8 mouse cellular contexts compared by ENCODE assay signal in the genomic region with DNA sequence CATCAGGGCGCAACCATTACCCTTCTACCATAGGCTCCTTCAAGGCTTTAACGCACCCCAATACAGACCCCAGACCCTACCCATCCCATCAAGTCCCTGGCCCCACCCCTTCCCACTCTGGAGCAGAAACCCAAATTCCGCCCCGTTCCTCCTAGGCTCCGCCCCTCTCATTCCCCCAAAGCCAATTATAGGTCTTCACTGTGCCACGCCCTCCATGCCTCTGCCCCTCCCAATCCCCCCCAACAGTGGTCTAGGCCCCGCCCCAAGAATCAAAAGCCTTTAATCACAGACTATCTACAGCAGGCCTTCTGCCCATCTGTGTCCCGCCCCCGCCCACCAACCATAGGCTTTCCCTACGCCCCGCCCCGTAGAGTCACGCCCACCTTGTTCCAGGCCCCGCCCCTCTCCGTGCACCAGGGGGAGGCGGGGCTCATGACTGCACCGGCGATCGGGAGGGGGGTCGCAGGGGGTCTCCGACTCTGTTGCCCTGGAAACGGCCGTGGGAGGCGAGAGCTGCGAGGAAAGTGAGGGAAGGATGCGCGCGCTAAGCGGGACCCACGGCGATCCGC. TPM values are rescaled to one million over a fixed set of nuclear protein-coding genes. Genes with fewer than 3 reads are reported as not detected.
DNase-seq lines count a peak whose midpoint lies in the region; ATAC-seq and TF ChIP-seq lines count a peak whose summit lies in the region.

No protein-coding gene starts in this region.

- peak overlapping the region; percentile 100 for H3K4me3 ChIP-seq in heart, adult 2 months
- peak overlapping the region; percentile 100 for H3K4me3 ChIP-seq in liver, embryonic 15.5 days (replicated peaks)
- peak overlapping the region; percentile 96 for H3K4me3 ChIP-seq in stomach, postnatal 0 days (ENCODE audit: low read depth, low read length)

- WGBS in heart, adult 2 months = 2% methylated on average over 32 of the region's 32 CpGs
- under 1% methylated on average over 32 of the region's 32 CpGs for WGBS in liver, embryonic 15.5 days (ENCODE audit: insufficient replicate concordance)
- under 1% methylated on average over 29 of the region's 32 CpGs for WGBS in stomach, postnatal 0 days

- no peak for TF ChIP-seq POLR2A in heart, adult 2 months (IDR thresholded peaks at IDR 0.05; ENCODE audit: insufficient read depth, low read depth, low read length)

- peak; percentile 51 for ATAC-seq in liver, embryonic 15.5 days (ENCODE audit: insufficient read depth)
- peak; percentile 76 for ATAC-seq in stomach, postnatal 0 days (ENCODE audit: low FRiP score, low TSS enrichment)

- TF ChIP-seq EP300 in heart, adult 2 months (IDR thresholded peaks at IDR 0.05; ENCODE audit: insufficient read depth, low read depth, low read length) = no peak
- TF ChIP-seq EP300 in stomach, postnatal 0 days (optimal IDR thresholded peaks at IDR 0.05) = no peak

- intact Hi-C loops in heart, adult 2 months (cut with DNase I) = loop anchor here (5.0 kb wide), 4 partner anchors 181 to 1149 kb away; a partner anchor contains a TSS

- H3K36me3 ChIP-seq in heart, adult 2 months (ENCODE audit: control insufficient read depth, insufficient read depth, low read length) = no peaks in the 10 kb centered on the region
- peaks cover 34% of the 10 kb centered on the region for H3K36me3 ChIP-seq in liver, embryonic 15.5 days (replicated peaks)
- peaks cover 23% of the 10 kb centered on the region for H3K36me3 ChIP-seq in stomach, postnatal 0 days (ENCODE audit: control insufficient read depth, insufficient read depth, low read length)

- H3K79me2 ChIP-seq in heart, adult 2 months (replicated peaks; ENCODE audit: control insufficient read depth, insufficient read depth, low read length) = no peaks in the 10 kb centered on the region

- peak overlapping the region; percentile 84 for H3K9ac ChIP-seq in heart, adult 2 months (ENCODE audit: low read depth, low read length)
- H3K9ac ChIP-seq in liver, embryonic 15.5 days = peak overlapping the region; percentile 85
- peak overlapping the region; percentile 91 for H3K9ac ChIP-seq in stomach, postnatal 0 days (ENCODE audit: low read length)

- DNase-seq in ovary, adult 18-20 months (ENCODE audit: low spot score) = peak; percentile 59
- no peak for DNase-seq in ovary, postnatal 10 days (ENCODE audit: low spot score)
- DNase-seq in embryo, embryonic 11.5 days (ENCODE audit: low read depth, low spot score) = peak; percentile 85
- peak; percentile 70 to 77 for DNase-seq in heart, adult 2 months
- DNase-seq in kidney, adult 9 months = peak; percentile 80
- peak; percentile 90 for DNase-seq in neural tube, embryonic 10.5 days (ENCODE audit: extremely low spot score, low spot score)
- peak; percentile 90 for DNase-seq in stomach, postnatal 0 days (ENCODE audit: low spot score)

- H3K4me1 ChIP-seq in heart, adult 2 months (ENCODE audit: control insufficient read depth, insufficient read depth, low read length) = no peaks in the 10 kb centered on the region; the same call in 1 of the 2 replicates
- peaks cover 25% of the 10 kb centered on the region for H3K4me1 ChIP-seq in liver, embryonic 15.5 days (replicated peaks)
- no peaks in the 10 kb centered on the region for H3K4me1 ChIP-seq in stomach, postnatal 0 days (replicated peaks; ENCODE audit: control insufficient read depth, insufficient read depth)

- H3K27ac ChIP-seq in heart, adult 2 months = peak overlapping the region; percentile 94
- peak overlapping the region; percentile 98 for H3K27ac ChIP-seq in liver, embryonic 15.5 days (replicated peaks)
- H3K27ac ChIP-seq in stomach, postnatal 0 days (replicated peaks) = peak overlapping the region; percentile 100

- peak overlapping the region; percentile 82 for H3K4me2 ChIP-seq in liver, embryonic 15.5 days
- H3K4me2 ChIP-seq in stomach, postnatal 0 days (replicated peaks; ENCODE audit: low read depth) = peak overlapping the region; percentile 78

- H3K27me3 ChIP-seq in heart, adult 2 months (ENCODE audit: control insufficient read depth, insufficient read depth, low read length) = no peaks in the 10 kb centered on the region
- H3K27me3 ChIP-seq in liver, embryonic 15.5 days = no peaks in the 10 kb centered on the region
- H3K27me3 ChIP-seq in stomach, postnatal 0 days (ENCODE audit: control insufficient read depth, insufficient read depth, low read length) = no peaks in the 10 kb centered on the region

- TF ChIP-seq CTCF in heart, adult 2 months (IDR thresholded peaks at IDR 0.05) = no peak
- no peak for TF ChIP-seq CTCF in stomach, postnatal 0 days (IDR thresholded peaks at IDR 0.05; ENCODE audit: low read depth)

- no peaks in the 10 kb centered on the region; the same call in 1 of the 2 replicates for H3K9me3 ChIP-seq in liver, embryonic 15.5 days (replicated peaks)
- H3K9me3 ChIP-seq in stomach, postnatal 0 days (ENCODE audit: control insufficient read depth, low read length) = no peaks in the 10 kb centered on the region

RNA-seq across cellular contexts. Expression of a gene that starts 0.5 kb away (rescaled TPM):
- total RNA-seq in heart, adult 2 months (2021) = 10 to 100 TPM; 49.7 to 53.7 TPM
- 65.7 and 84.8 TPM in 2 replicates for polyA plus RNA-seq in heart, adult 2 months (2012; rRNA removed)
- polyA plus RNA-seq in liver, embryonic 15.5 days (2015; fragmentation: Nextera tagmentation; extraction: Ambion mirVana) = 45.9 and 47.1 TPM in 2 replicates
- 56.5 and 59.7 TPM in 2 replicates for polyA plus RNA-seq in stomach, postnatal 0 days (2015; fragmentation: Nextera tagmentation; extraction: Ambion mirVana)

RNA-seq across cellular contexts. Expression of a gene that starts 4.6 kb away (rescaled TPM):
- total RNA-seq in heart, adult 2 months (2021) = 10 to 100 TPM; 10.8 to 11.7 TPM
- polyA plus RNA-seq in heart, adult 2 months (2012; rRNA removed) = 12.9 and 15.5 TPM in 2 replicates
- 51.9 and 54.8 TPM in 2 replicates for polyA plus RNA-seq in liver, embryonic 15.5 days (2015; fragmentation: Nextera tagmentation; extraction: Ambion mirVana)
- polyA plus RNA-seq in stomach, postnatal 0 days (2015; fragmentation: Nextera tagmentation; extraction: Ambion mirVana) = 18.7 and 18.9 TPM in 2 replicates

RNA-seq across cellular contexts. Expression of a gene that starts 18.9 kb away (rescaled TPM):
- 1 to 10 TPM in 1 of 2 experiments, under 1 TPM in 1; 0.76 to 1.3 TPM for total RNA-seq in heart, adult 2 months (2021)
- 1.8 and 4.7 TPM in 2 replicates for polyA plus RNA-seq in heart, adult 2 months (2012; rRNA removed)
- polyA plus RNA-seq in liver, embryonic 15.5 days (2015; fragmentation: Nextera tagmentation; extraction: Ambion mirVana) = 13.8 and 14.2 TPM in 2 replicates
- polyA plus RNA-seq in stomach, postnatal 0 days (2015; fragmentation: Nextera tagmentation; extraction: Ambion mirVana) = 0.50 and 0.55 TPM in 2 replicates

RNA-seq across cellular contexts. Expression of a gene that starts 21.4 kb away (rescaled TPM):
- total RNA-seq in heart, adult 2 months (2021) = under 1 TPM; 0.31 to 0.75 TPM
- polyA plus RNA-seq in heart, adult 2 months (2012; rRNA removed) = 0.88 and 3.1 TPM in 2 replicates
- polyA plus RNA-seq in liver, embryonic 15.5 days (2015; fragmentation: Nextera tagmentation; extraction: Ambion mirVana) = 0.85 and 0.89 TPM in 2 replicates
- polyA plus RNA-seq in stomach, postnatal 0 days (2015; fragmentation: Nextera tagmentation; extraction: Ambion mirVana) = 0.13 and 0.22 TPM in 2 replicates

RNA-seq across cellular contexts. Expression of a gene that starts 28.8 kb away (rescaled TPM):
- total RNA-seq in heart, adult 2 months (2021) = 10 to 100 TPM; 13.1 to 16.7 TPM
- 7.1 and 10.8 TPM in 2 replicates for polyA plus RNA-seq in heart, adult 2 months (2012; rRNA removed)
- 0.08 and 0.10 TPM in 2 replicates for polyA plus RNA-seq in liver, embryonic 15.5 days (2015; fragmentation: Nextera tagmentation; extraction: Ambion mirVana)
- polyA plus RNA-seq in stomach, postnatal 0 days (2015; fragmentation: Nextera tagmentation; extraction: Ambion mirVana) = 0.21 and 0.32 TPM in 2 replicates
